Comparison of ENCODE assay signal across 8 mouse cellular contexts in the genomic region with DNA sequence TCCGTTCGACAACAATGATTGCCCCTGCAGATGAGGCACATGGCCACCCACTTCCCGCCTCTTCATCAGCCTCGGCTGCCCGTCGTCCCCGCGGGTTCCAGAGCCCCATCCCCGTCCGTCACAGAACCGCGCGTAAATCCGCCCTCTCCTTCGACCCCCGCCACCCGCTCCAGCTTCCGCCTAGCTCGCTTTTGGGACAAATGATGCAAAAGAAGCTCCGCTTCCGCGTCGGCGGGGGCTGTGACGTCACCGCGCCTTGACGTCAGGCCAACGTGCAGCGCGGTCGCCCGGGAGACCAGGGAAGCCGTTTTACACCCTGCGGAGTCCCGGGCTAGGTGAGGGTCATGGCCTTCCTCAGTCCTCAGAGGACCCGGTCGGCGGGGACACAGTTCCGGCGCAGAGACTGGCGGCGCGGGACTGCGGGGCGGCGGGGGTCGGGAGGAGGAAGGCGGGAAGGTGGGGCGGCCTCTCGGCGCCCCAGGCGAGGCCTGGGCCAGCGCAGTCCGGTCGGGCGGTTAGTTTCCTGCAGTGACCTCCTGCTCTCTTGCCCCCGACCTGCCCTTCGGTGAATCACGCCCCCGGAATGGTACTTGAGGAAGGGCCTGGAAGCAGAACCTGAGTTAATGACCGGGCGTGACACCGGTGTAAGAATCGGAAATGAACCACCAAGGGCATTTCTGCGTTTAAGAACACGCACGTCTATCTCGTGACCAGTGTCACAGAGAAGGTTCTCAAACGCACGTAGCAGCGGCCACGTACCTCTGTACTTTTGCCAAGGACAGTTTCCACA. TPM values are rescaled to one million over a fixed set of nuclear protein-coding genes. Genes with fewer than 3 reads are reported as not detected.
DNase-seq lines count a peak whose midpoint lies in the region; ATAC-seq and TF ChIP-seq lines count a peak whose summit lies in the region.

Lekr1 (plus strand) TSS at position 252 of the 790 bp plus-strand sequence.

- peaks cover 3% of the 10 kb centered on the region; the same call in 1 of the 2 replicates for H3K4me1 ChIP-seq in hindbrain, embryonic 14.5 days (replicated peaks; ENCODE audit: control insufficient read depth, insufficient read depth, low read length)

- no peaks in the 10 kb centered on the region for H3K9me3 ChIP-seq in hindbrain, embryonic 14.5 days (ENCODE audit: control insufficient read depth, low read length)

- CTCF ChIA-PET in Patski (lab: Charles Lee): interaction anchor here (1.7 kb wide), 1 partner anchor 263 kb away, joined by 4 read pairs; no protein-coding TSS in a partner anchor

- peak within 1 kb of the TSS; percentile 71 for H3K4me3 ChIP-seq in hindbrain, embryonic 14.5 days (replicated peaks; ENCODE audit: low read length)

- no peaks in the 10 kb centered on the region for H3K36me3 ChIP-seq in hindbrain, embryonic 14.5 days (replicated peaks; ENCODE audit: control insufficient read depth, insufficient read depth)

- peak within 1 kb of the TSS; percentile 77 for H3K27ac ChIP-seq in hindbrain, embryonic 14.5 days

- peak within 1 kb of the TSS; percentile 85 for H3K9ac ChIP-seq in hindbrain, embryonic 14.5 days

- H3K4me2 ChIP-seq in hindbrain, embryonic 14.5 days (replicated peaks): peak within 1 kb of the TSS; percentile 74

- WGBS in hindbrain, embryonic 14.5 days: 2% methylated on average over 73 of the region's 73 CpGs

- TF ChIP-seq CTCF in Patski (IDR thresholded peaks at IDR 0.05): no peak

- POLR2A ChIA-PET in Patski (lab: Charles Lee): interaction anchor here (1.2 kb wide), 1 partner anchor 138 kb away, joined by 4 read pairs; the partner anchor contains the start of gene Tiparp

- no peak for DNase-seq in Patski (ENCODE audit: low read depth, low spot score)
- DNase-seq in cerebellum, postnatal 14 days: peak; percentile 95 to 96
- peak; percentile 85 to 88 for DNase-seq in frontal cortex, postnatal 25 days (ENCODE audit: low spot score in 2 of 2)
- DNase-seq in hindbrain, embryonic 14.5 days (ENCODE audit: low spot score): peak; percentile 94
- DNase-seq in layer of hippocampus, postnatal 25 days (ENCODE audit: extremely low spot score in 1 of 2, low spot score in 1 of 2): peak; percentile 88 to 92
- peak; percentile 91 for DNase-seq in lung, postnatal 14 days
- DNase-seq in ovary, postnatal 36 days (ENCODE audit: low spot score): peak; percentile 88
- peak; percentile 95 for DNase-seq in thymus, postnatal 14 days

- peak; percentile 66 for ATAC-seq in Patski
- ATAC-seq in hindbrain, embryonic 14.5 days (ENCODE audit: low FRiP score): peak; percentile 94

- in situ Hi-C loops in Patski (cut with MboI; ENCODE audit: low pct_unique_long_range_greater_than_20kb): no loop called here

- H3K27me3 ChIP-seq in Patski: no peaks in the 10 kb centered on the region
- no peaks in the 10 kb centered on the region for H3K27me3 ChIP-seq in hindbrain, embryonic 14.5 days (ENCODE audit: control insufficient read depth, insufficient read depth, low read length)

RNA-seq across cellular contexts. Expression of gene Lekr1, which starts in this region (rescaled TPM):
- polyA plus RNA-seq in Patski (2021): 10.0 TPM
- polyA plus RNA-seq in hindbrain, embryonic 14.5 days (2014; fragmentation: Nextera tagmentation; extraction: Ambion mirVana): 7.1 and 8.2 TPM in 2 replicates
- 1 to 10 TPM; 5.6 to 6.8 TPM for total RNA-seq in layer of hippocampus, postnatal 25 days (2021)
